Mouse (Mus musculus): ENCODE data around the gene B3gntl1. TPM values are rescaled to one million over a fixed set of nuclear protein-coding genes. Genes with fewer than 3 reads are reported as not detected.

Gene B3gntl1
- polyA plus RNA-seq, 1 experiment from 2014 or later: 6.8 TPM

DNA sequence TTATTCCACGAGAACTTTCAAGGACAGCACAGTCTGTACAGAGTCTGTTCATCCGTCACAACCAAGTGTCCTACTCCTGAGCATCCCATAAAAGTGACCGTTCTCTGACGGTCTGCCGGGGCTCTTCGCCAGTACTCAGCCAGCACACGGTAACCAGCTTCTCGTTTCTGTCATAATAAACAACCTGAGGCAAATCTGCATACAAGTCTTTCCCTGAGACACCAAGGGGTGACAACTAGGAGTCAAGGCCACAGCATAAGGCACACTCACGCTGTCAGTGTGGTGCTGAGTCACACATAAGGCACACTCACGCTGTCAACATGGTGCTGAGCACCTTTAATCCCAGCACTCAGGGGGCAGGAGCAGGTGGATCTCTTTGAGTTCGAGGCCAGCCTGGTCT is 22.3 kb downstream of the B3gntl1 start:
- no peak overlapping the region for H3K4me3 ChIP-seq (ENCODE audit: low read depth, low read length)
- ATAC-seq (ENCODE audit: low read depth) (no peak), DNase-seq (ENCODE audit: low spot score) (no peak)
- peaks cover 16% of the 10 kb centered on the region; the same call in 1 of the 2 replicates for H3K36me3 ChIP-seq (ENCODE audit: control insufficient read depth, insufficient read depth, low read length)
- WGBS: 91% methylated on average over 11 of the region's 11 CpGs
- H3K27ac ChIP-seq (replicated peaks; ENCODE audit: low read depth, low read length): no peak overlapping the region
- H3K9ac ChIP-seq (ENCODE audit: low read depth, low read length): no peak overlapping the region
- H3K27me3 ChIP-seq (replicated peaks; ENCODE audit: control insufficient read depth, insufficient read depth, low read length): no peaks in the 10 kb centered on the region
- no peak overlapping the region for H3K4me2 ChIP-seq (ENCODE audit: low read depth, low read length)
- H3K9me3 ChIP-seq (ENCODE audit: control insufficient read depth, low read length): no peaks in the 10 kb centered on the region
- H3K4me1 ChIP-seq (ENCODE audit: control insufficient read depth, insufficient read depth, low read length): peaks cover 5% of the 10 kb centered on the region

DNA sequence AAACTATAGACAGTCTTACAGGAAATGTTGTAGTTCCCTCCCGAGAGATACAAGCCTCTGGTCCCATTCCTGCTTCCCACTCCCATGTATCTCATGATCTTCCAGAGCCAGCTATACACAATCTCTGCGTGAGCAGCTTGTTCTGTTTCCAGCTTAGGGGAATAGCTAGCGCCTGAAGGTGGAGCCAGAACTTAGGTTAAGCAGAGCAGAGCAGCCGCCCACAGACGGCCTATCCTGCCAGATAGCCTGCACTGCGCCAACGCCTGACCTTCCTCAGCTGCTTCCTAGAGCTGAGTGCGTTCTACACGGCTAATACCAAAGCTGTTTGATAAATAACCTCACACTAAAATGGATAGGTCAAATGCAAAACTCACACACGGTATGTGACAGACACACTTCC is 23.1 kb downstream of the B3gntl1 start:
- Histone ChIP-seq H3K36me3 (ENCODE audit: control insufficient read depth, insufficient read depth, low read length) (peaks cover 16% of the 10 kb centered on the region; the same call in 1 of the 2 replicates), H3K4me2 (ENCODE audit: low read depth, low read length) (no peak overlapping the region), H3K9ac (ENCODE audit: low read depth, low read length) (no peak overlapping the region), H3K4me3 (ENCODE audit: low read depth, low read length) (no peak overlapping the region), H3K27ac (replicated peaks; ENCODE audit: low read depth, low read length) (no peak overlapping the region), H3K9me3 (ENCODE audit: control insufficient read depth, low read length) (no peaks in the 10 kb centered on the region), H3K27me3 (replicated peaks; ENCODE audit: control insufficient read depth, insufficient read depth, low read length) (no peaks in the 10 kb centered on the region), H3K4me1 (ENCODE audit: control insufficient read depth, insufficient read depth, low read length) (peaks cover 5% of the 10 kb centered on the region)
- no peak for DNase-seq (ENCODE audit: low spot score)
- ATAC-seq (ENCODE audit: low read depth): no peak
- WGBS: 78% methylated on average over 10 of the region's 10 CpGs

DNA sequence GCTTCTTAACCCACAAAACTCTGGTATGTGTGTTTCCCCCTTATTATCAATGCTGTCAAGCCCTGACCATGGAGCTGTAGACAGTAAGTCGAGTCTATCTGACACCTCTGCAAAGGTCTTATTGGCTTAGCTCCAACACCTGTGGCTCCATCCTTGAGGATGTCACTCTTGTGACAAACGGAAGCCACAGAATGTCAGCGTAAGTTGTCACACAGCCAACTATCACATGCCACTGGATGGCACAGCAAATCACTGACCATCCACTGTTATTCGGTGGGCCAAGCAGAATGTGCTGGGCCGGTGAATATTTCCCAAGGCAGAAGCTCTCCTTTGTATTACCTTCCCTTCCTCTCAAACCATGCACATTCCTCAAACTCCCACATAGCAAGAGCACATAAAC is 24.8 kb downstream of the B3gntl1 start:
- DNase-seq (ENCODE audit: low spot score) (no peak), ATAC-seq (ENCODE audit: low read depth) (no peak)
- Histone ChIP-seq H3K9ac (ENCODE audit: low read depth, low read length) (no peak overlapping the region), H3K36me3 (ENCODE audit: control insufficient read depth, insufficient read depth, low read length) (peaks cover 25% of the 10 kb centered on the region; the same call in 1 of the 2 replicates), H3K27ac (replicated peaks; ENCODE audit: low read depth, low read length) (no peak overlapping the region), H3K4me2 (ENCODE audit: low read depth, low read length) (no peak overlapping the region), H3K27me3 (replicated peaks; ENCODE audit: control insufficient read depth, insufficient read depth, low read length) (no peaks in the 10 kb centered on the region), H3K4me3 (ENCODE audit: low read depth, low read length) (no peak overlapping the region), H3K9me3 (ENCODE audit: control insufficient read depth, low read length) (no peaks in the 10 kb centered on the region), H3K4me1 (ENCODE audit: control insufficient read depth, insufficient read depth, low read length) (peaks cover 3% of the 10 kb centered on the region; the same call in 1 of the 2 replicates)
- WGBS: 87% methylated on average over 5 of the region's 5 CpGs

DNA sequence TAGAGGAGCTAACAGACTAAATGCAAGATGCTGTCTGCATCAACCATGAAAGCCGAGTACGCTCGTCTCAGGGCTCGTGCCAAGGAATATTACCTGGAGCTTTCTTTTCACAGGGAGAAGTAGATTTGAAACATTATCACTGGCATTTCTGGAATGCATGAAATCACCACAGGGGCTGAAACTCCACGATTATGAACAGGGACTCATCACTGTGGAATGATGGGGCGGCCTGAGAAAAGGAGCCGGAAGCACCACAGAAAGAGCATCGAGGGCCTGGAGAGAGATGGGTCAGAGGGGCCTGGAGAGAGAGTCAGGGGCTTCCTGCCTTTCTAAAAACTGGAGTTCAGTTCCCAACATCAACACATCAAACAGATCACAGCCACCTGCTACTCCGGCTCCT is 25.6 kb downstream of the B3gntl1 start:
- H3K4me3 ChIP-seq (ENCODE audit: low read depth, low read length): no peak overlapping the region
- H3K9ac ChIP-seq (ENCODE audit: low read depth, low read length): no peak overlapping the region
- DNase-seq (ENCODE audit: low spot score) (no peak), ATAC-seq (ENCODE audit: low read depth) (no peak)
- no peaks in the 10 kb centered on the region for H3K4me1 ChIP-seq (ENCODE audit: control insufficient read depth, insufficient read depth, low read length)
- H3K27me3 ChIP-seq (replicated peaks; ENCODE audit: control insufficient read depth, insufficient read depth, low read length): no peaks in the 10 kb centered on the region
- peaks cover 25% of the 10 kb centered on the region; the same call in 1 of the 2 replicates for H3K36me3 ChIP-seq (ENCODE audit: control insufficient read depth, insufficient read depth, low read length)
- H3K9me3 ChIP-seq (ENCODE audit: control insufficient read depth, low read length): no peaks in the 10 kb centered on the region
- H3K4me2 ChIP-seq (ENCODE audit: low read depth, low read length): no peak overlapping the region
- no peak overlapping the region; the same call in 1 of the 2 replicates for H3K27ac ChIP-seq (replicated peaks; ENCODE audit: low read depth, low read length)
- WGBS: 41% methylated on average over 9 of the region's 9 CpGs

DNA sequence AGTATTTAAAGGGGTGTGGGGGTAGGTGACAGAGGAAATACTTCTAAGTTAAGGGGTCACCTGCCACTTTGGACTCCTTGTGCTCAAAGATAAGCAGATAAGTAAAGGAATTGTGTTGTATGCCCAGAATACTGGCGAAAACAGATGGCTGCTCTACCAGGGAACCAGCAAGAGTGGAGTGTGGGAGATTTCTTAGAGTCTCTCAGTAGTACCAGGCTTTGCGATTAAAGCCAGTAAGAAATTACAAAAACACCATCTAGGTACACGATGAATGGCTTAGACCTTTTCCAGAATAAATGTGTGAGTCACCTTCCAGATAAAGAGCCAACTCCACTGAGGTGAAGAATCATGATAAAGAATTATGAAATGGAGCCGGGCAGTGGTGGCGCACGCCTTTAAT is 27.6 kb downstream of the B3gntl1 start:
- Histone ChIP-seq H3K36me3 (ENCODE audit: control insufficient read depth, insufficient read depth, low read length) (peaks cover 18% of the 10 kb centered on the region), H3K4me1 (ENCODE audit: control insufficient read depth, insufficient read depth, low read length) (no peaks in the 10 kb centered on the region), H3K9me3 (ENCODE audit: control insufficient read depth, low read length) (no peaks in the 10 kb centered on the region), H3K27me3 (replicated peaks; ENCODE audit: control insufficient read depth, insufficient read depth, low read length) (no peaks in the 10 kb centered on the region), H3K27ac (replicated peaks; ENCODE audit: low read depth, low read length) (no peak overlapping the region), H3K9ac (ENCODE audit: low read depth, low read length) (no peak overlapping the region), H3K4me2 (ENCODE audit: low read depth, low read length) (no peak overlapping the region), H3K4me3 (ENCODE audit: low read depth, low read length) (no peak overlapping the region)
- ATAC-seq (ENCODE audit: low read depth) (no peak), DNase-seq (ENCODE audit: low spot score) (no peak)
- 98% methylated on average over 6 of the region's 6 CpGs for WGBS

DNA sequence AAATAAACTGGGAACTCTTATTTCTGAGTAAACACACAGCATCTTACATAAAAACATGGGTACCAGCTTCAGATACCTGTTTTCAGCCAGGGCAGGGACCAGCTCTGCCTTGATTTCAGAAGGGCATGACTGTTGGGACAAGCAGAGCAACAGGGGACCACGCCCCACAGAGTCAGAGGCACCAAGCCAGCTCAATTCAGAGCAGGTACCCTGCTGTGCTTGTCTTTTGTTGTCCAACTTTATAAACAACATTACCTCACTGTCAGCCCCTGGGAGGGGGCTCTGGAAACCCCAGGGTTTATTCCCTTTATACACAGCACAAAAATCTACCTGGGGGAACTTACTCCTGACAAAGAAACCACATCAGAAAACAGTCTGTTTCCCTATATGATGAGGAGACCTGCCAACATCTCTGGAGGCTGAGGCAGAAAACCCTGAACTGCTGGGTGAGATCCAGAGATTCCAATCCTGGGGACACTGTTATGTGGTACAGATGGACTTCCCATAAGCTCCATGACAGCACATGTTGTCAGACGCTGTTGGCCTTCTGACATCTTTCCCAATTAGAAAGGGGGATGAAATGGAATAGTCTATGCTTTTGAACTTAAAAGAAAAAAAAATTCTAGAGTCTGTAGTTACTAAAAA is 31.3 kb downstream of the B3gntl1 start:
- Histone ChIP-seq H3K27me3 (replicated peaks; ENCODE audit: control insufficient read depth, insufficient read depth, low read length) (no peaks in the 10 kb centered on the region), H3K4me1 (ENCODE audit: control insufficient read depth, insufficient read depth, low read length) (no peaks in the 10 kb centered on the region), H3K9ac (ENCODE audit: low read depth, low read length) (no peak overlapping the region), H3K36me3 (ENCODE audit: control insufficient read depth, insufficient read depth, low read length) (peaks cover 29% of the 10 kb centered on the region), H3K4me3 (ENCODE audit: low read depth, low read length) (no peak overlapping the region), H3K9me3 (ENCODE audit: control insufficient read depth, low read length) (no peaks in the 10 kb centered on the region), H3K4me2 (ENCODE audit: low read depth, low read length) (no peak overlapping the region), H3K27ac (replicated peaks; ENCODE audit: low read depth, low read length) (no peak overlapping the region)
- ATAC-seq (ENCODE audit: low read depth) (no peak), DNase-seq (ENCODE audit: low spot score) (no peak)
- WGBS: 76% methylated on average over 2 of the region's 2 CpGs

DNA sequence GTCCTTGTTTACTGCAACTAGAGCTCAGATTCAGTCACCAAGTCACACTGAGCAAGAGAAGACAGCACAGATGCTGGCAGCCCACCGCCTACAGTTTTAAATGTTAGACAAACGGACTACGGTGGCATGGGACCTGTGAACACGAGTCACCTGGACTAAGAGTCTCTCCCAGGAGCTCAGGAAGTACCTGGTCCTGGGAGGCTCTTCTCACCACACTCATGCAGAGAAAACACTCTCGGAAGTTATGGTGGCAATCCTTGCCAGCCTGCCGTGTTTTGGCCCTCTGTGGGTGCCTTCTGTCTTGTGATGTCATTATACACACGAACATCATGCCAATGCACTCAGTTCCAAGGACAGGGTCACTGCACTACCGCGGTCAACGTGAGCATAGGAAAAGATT is 36.3 kb downstream of the B3gntl1 start:
- Histone ChIP-seq H3K36me3 (ENCODE audit: control insufficient read depth, insufficient read depth, low read length) (peaks cover 26% of the 10 kb centered on the region), H3K9ac (ENCODE audit: low read depth, low read length) (no peak overlapping the region), H3K27ac (replicated peaks; ENCODE audit: low read depth, low read length) (no peak overlapping the region), H3K4me3 (ENCODE audit: low read depth, low read length) (no peak overlapping the region), H3K4me2 (ENCODE audit: low read depth, low read length) (no peak overlapping the region), H3K4me1 (ENCODE audit: control insufficient read depth, insufficient read depth, low read length) (no peaks in the 10 kb centered on the region), H3K27me3 (replicated peaks; ENCODE audit: control insufficient read depth, insufficient read depth, low read length) (no peaks in the 10 kb centered on the region), H3K9me3 (ENCODE audit: control insufficient read depth, low read length) (no peaks in the 10 kb centered on the region)
- 91% methylated on average over 10 of the region's 10 CpGs for WGBS
- DNase-seq (ENCODE audit: low spot score) (no peak), ATAC-seq (ENCODE audit: low read depth) (no peak)

DNA sequence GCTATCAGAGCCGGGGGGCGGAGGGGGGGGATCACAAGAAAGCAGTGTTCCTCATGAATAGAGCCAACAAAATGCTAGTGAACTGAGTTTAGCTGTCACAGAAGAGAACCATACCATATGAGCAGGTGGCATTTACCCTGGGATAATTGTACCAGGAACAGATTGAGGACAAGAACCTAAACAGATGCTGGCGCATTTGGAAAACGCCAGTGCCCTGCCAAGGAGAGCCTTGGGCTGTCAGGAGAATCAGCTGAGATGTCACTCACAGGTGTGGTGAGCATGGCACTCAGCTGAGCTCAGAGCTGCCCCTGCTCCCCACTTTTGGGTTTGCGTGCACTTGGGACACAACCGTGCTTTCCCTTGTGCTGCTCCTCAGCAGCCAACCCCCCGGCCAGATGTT is 41.5 kb downstream of the B3gntl1 start:
- H3K9ac ChIP-seq (ENCODE audit: low read depth, low read length): no peak overlapping the region
- no peaks in the 10 kb centered on the region for H3K27me3 ChIP-seq (replicated peaks; ENCODE audit: control insufficient read depth, insufficient read depth, low read length)
- H3K4me3 ChIP-seq (ENCODE audit: low read depth, low read length): no peak overlapping the region
- H3K9me3 ChIP-seq (ENCODE audit: control insufficient read depth, low read length): no peaks in the 10 kb centered on the region
- 85% methylated on average over 7 of the region's 7 CpGs for WGBS
- H3K36me3 ChIP-seq (ENCODE audit: control insufficient read depth, insufficient read depth, low read length): peaks cover 17% of the 10 kb centered on the region; the same call in 1 of the 2 replicates
- H3K27ac ChIP-seq (replicated peaks; ENCODE audit: low read depth, low read length): no peak overlapping the region
- ATAC-seq (ENCODE audit: low read depth): no peak
- DNase-seq (ENCODE audit: low spot score): no peak
- H3K4me1 ChIP-seq (ENCODE audit: control insufficient read depth, insufficient read depth, low read length): no peaks in the 10 kb centered on the region
- H3K4me2 ChIP-seq (ENCODE audit: low read depth, low read length): no peak overlapping the region

DNA sequence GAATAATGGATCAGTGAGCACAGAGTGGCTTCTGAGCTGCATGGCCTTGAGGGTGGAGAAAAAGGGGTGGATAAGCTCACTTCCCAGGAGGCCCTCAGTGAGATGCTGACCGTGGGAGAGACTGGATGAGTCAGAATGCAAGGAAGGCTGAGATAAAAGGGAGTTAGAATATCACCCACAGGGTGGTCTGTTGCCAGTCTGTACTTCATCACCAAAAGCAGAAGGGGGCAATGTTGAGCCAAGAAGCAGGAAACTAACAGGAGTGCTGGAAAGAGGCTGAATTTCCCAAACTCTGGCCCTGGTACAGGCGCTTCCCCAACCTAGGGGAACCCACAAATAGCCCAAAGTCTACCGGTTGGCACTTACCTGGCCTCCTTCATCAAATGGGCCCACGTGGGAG is 42.5 kb downstream of the B3gntl1 start:
- H3K9ac ChIP-seq (ENCODE audit: low read depth, low read length): no peak overlapping the region
- no peaks in the 10 kb centered on the region for H3K27me3 ChIP-seq (replicated peaks; ENCODE audit: control insufficient read depth, insufficient read depth, low read length)
- H3K4me2 ChIP-seq (ENCODE audit: low read depth, low read length): no peak overlapping the region
- H3K9me3 ChIP-seq (ENCODE audit: control insufficient read depth, low read length): no peaks in the 10 kb centered on the region
- DNase-seq (ENCODE audit: low spot score): no peak
- 82% methylated on average over 4 of the region's 4 CpGs for WGBS
- no peak overlapping the region for H3K4me3 ChIP-seq (ENCODE audit: low read depth, low read length)
- H3K4me1 ChIP-seq (ENCODE audit: control insufficient read depth, insufficient read depth, low read length): no peaks in the 10 kb centered on the region
- H3K36me3 ChIP-seq (ENCODE audit: control insufficient read depth, insufficient read depth, low read length): peaks cover 16% of the 10 kb centered on the region; the same call in 1 of the 2 replicates
- no peak for ATAC-seq (ENCODE audit: low read depth)
- H3K27ac ChIP-seq (replicated peaks; ENCODE audit: low read depth, low read length): no peak overlapping the region

All from embryonic facial prominence, embryonic 14.5 days (tissue).